Mouse (Mus musculus) midbrain, postnatal 0 days (tissue): ENCODE data around the gene Mkks. TPM values are rescaled to one million over a fixed set of nuclear protein-coding genes. Genes with fewer than 3 reads are reported as not detected.

ENCODE experiments used
- ATAC-seq: fragments of 200-750 bp; cut with Nextera tagmentation; 2 replicates; pipeline ENCODE4 v1.8.0; 2017; ENCODE audit warnings: moderate number of reproducible peaks, mild to moderate bottlenecking, moderate TSS enrichment, moderate library complexity; ENCODE audit not compliant: low FRiP score
- DNase-seq: peaks from one replicate; pipeline ENCODE4 v3.0.0-alpha.2; 2015; ENCODE audit warnings: low spot score
- H3K27ac ChIP-seq: fragments of 300-500 bp; sonication (generic); 2 replicates; pipeline ENCODE4 v1.5.1; 2014; ENCODE audit warnings: low read depth, mild to moderate bottlenecking, low read length, mixed read lengths
- H3K27me3 ChIP-seq: fragments of 300-500 bp; sonication (generic); 2 replicates; pipeline ENCODE4 v1.6.1; 2014; ENCODE audit warnings: low read length, control low read depth, mixed read lengths; ENCODE audit not compliant: insufficient read depth
- H3K36me3 ChIP-seq: fragments of 300-500 bp; sonication (generic); 2 replicates; pipeline ENCODE4 v1.6.1; 2014; ENCODE audit warnings: low read length, control low read depth, mixed read lengths; ENCODE audit not compliant: insufficient read depth
- H3K4me1 ChIP-seq: fragments of 300-500 bp; sonication (generic); 2 replicates; pipeline ENCODE4 v1.6.1; 2014; ENCODE audit warnings: mild to moderate bottlenecking, control low read depth, antibody characterized with exemption, low read length, mixed read lengths; ENCODE audit not compliant: insufficient read depth
- H3K4me2 ChIP-seq: fragments of 300-500 bp; sonication (generic); 2 replicates; pipeline ENCODE4 v1.6.1; 2014; ENCODE audit warnings: low read depth, mild to moderate bottlenecking, low read length, mixed read lengths; ENCODE audit not compliant: poor library complexity, severe bottlenecking
- H3K4me3 ChIP-seq: fragments of 300-500 bp; sonication (generic); 2 replicates; pipeline ENCODE4 v1.5.1; 2014; ENCODE audit warnings: low read depth, mild to moderate bottlenecking, low read length, moderate library complexity
- H3K9ac ChIP-seq: fragments of 300-500 bp; sonication (generic); replicated peaks from 2 replicates; pipeline ENCODE4 v1.6.1; 2014; ENCODE audit warnings: mild to moderate bottlenecking, low read length, moderate library complexity, mixed read lengths; ENCODE audit not compliant: poor library complexity, severe bottlenecking
- H3K9me3 ChIP-seq: fragments of 300-500 bp; sonication (generic); 2 replicates; pipeline ENCODE4 v1.6.1; 2016; ENCODE audit warnings: low read length, control low read depth
- CTCF ChIP-seq: IDR thresholded peaks from 2 replicates; pipeline ENCODE4 v1.5.1; 2016; ENCODE audit warnings: antibody characterized with exemption, mild to moderate bottlenecking
- WGBS: fragments of 180-500 bp; shearing (Covaris S2); extraction: QIAGEN DNeasy Blood & Tissue Kit; methylation state at CpG from one replicate; pipeline ENCODE4 v1.1.7; 2014; 5-methylcytosine and 5-hydroxymethylcytosine counted together
- polyA plus RNA-seq: library from polyadenylated mRNA; unstranded; fragments of >200 nt; fragmentation: Nextera tagmentation; extraction: Ambion mirVana; gene quantifications from 2 replicates; pipeline ENCODE4 v1.2.1, GENCODE M21; 2015
- total RNA-seq: library from RNA; depleted of rRNA; stranded (reverse); fragments of >200 nt; gene quantifications from 2 replicates; pipeline ENCODE4 v1.2.3, GENCODE M21; 2014; rRNA removed

Gene Mkks
- total and polyA plus RNA-seq, 2 experiments from 2014 or later, result 6.4 to 6.9 TPM

- Histone ChIP-seq H3K9me3 (no peaks in the 10 kb centered on the region), H3K9ac (no peak overlapping the region), H3K4me3 (no peak overlapping the region), H3K36me3 (no peaks in the 10 kb centered on the region), H3K4me1 (no peaks in the 10 kb centered on the region), H3K4me2 (no peak overlapping the region), H3K27ac (no peak overlapping the region), H3K27me3 (no peaks in the 10 kb centered on the region)
- 94% methylated on average over 3 of the region's 3 CpGs for WGBS
- DNase-seq, result no peak
- ATAC-seq, result no peak
- no peak for TF ChIP-seq CTCF
Observed at GRCm38 (mm10) chr2:136832936-136833335, 58.3 kb downstream of the Mkks start.

DNA sequence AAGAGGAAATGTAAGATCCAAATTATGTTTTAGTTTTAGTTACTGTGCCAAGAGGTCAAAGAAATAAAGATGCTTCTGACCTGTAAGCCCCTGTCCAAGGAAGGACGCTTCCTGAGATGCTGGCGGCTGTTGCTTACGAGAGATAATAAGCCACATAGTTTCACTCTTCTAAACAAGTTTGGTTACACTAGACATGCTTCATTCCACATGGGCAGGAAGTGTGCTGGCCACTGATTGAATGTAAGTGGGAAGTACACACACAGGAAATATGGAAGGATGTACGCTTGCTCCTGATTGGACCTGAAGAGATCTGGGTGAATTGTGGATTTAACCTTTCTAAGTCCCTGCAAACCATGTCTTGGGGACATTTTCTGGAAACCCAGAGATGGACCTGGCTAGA lies 63.6 kb downstream of the Mkks start:
- no peak overlapping the region for H3K9ac ChIP-seq
- no peaks in the 10 kb centered on the region for H3K27me3 ChIP-seq
- H3K4me2 ChIP-seq, result no peak overlapping the region
- no peaks in the 10 kb centered on the region for H3K9me3 ChIP-seq
- WGBS, result 88% methylated on average over 4 of the region's 4 CpGs
- TF ChIP-seq CTCF, result no peak
- no peak overlapping the region for H3K4me3 ChIP-seq
- H3K27ac ChIP-seq, result no peak overlapping the region
- ATAC-seq (no peak), DNase-seq (no peak)
- no peaks in the 10 kb centered on the region for H3K36me3 ChIP-seq
- H3K4me1 ChIP-seq, result no peaks in the 10 kb centered on the region

Other genes with a start within 250 kb of the Mkks start
- gene Snap25, start 177.9 kb downstream of the Mkks start, total RNA-seq, result 209 and 253 TPM in 2 replicates
- 293 and 327 TPM in 2 replicates for gene Snap25, start 177.9 kb downstream of the Mkks start, polyA plus RNA-seq
- gene AL731706.2, start 5.7 kb downstream of the Mkks start, total RNA-seq, result not detected in 2 replicates
- 4.3 and 7.9 TPM in 2 replicates for gene AL731706.2, start 5.7 kb downstream of the Mkks start, polyA plus RNA-seq
- 9.7 TPM in 2 replicates for gene Slx4ip, start 171 bp downstream of the Mkks start, total RNA-seq
- 7.0 and 8.5 TPM in 2 replicates for gene Slx4ip, start 171 bp downstream of the Mkks start, polyA plus RNA-seq
- 3.3 TPM in 1 of 2 replicates, not detected in the other for gene AL731706.1, start within 50 bp of the Mkks start, total RNA-seq
- 12.6 and 13.0 TPM in 2 replicates for gene AL731706.1, start within 50 bp of the Mkks start, polyA plus RNA-seq
- 8.7 and 10.1 TPM in 2 replicates for gene Jag1, start 225.3 kb upstream of the Mkks start, total RNA-seq
- 4.3 and 4.4 TPM in 2 replicates for gene Jag1, start 225.3 kb upstream of the Mkks start, polyA plus RNA-seq